Mouse (Mus musculus): ENCODE data around the gene Olfr522.

DNA sequence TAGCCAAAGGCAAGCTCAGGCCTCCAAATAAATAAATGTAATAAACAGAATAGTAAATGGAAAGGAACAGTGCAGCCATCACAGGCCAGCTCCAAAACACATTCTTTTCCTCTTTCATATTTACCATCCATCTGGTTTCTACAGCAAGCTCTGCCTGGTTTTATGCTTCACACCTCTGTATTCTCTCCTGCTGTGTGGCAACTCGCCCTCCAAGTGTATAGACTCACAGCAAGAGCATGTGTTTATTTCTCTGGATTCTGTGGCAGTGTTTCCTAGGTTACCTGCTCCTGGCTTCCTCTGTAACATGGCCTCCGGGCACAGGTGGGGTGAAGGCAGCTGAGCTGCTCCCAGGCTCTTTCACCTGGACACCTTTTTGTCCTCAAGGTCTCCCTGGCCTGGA lies 27.9 kb upstream of the Olfr522 start:
- no peak for TF ChIP-seq POLR2A (IDR thresholded peaks at IDR 0.05; ENCODE audit: borderline replicate concordance, control insufficient read depth, low read depth, low read length)
- no peak for TF ChIP-seq CTCF (IDR thresholded peaks at IDR 0.05; ENCODE audit: control insufficient read depth, insufficient read depth, low read length)

Measured in bone marrow, adult 2 months (tissue).